Mouse (Mus musculus) bone marrow, adult 2 months (tissue): ENCODE measurements around the gene Abhd14a.

Experiments used
- CTCF ChIP-seq: fragments of 200-500 bp; IDR thresholded peaks from 2 replicates; pipeline ENCODE4 v1.5.1; 2011; ENCODE audit warnings: low read length, control low read depth; ENCODE audit not compliant: control insufficient read depth, insufficient read depth
- POLR2A ChIP-seq: fragments of 200-500 bp; IDR thresholded peaks from 2 replicates; pipeline ENCODE4 v1.6.1; 2011; ENCODE audit warnings: low read depth, mild to moderate bottlenecking, control low read depth, low read length, borderline replicate concordance; ENCODE audit not compliant: control insufficient read depth

GRCm38 (mm10) chr9:106483136-106483535 lies 35.7 kb upstream of the Abhd14a start:
- TF ChIP-seq CTCF (no peak), POLR2A (no peak)
